Mouse (Mus musculus): ENCODE results near the gene Stx8. TPM values are rescaled to one million over a fixed set of nuclear protein-coding genes. Genes with fewer than 3 reads are reported as not detected.
A peak's percentile ranks its signal among the peaks of the same experiment; 100 is the strongest.

The Stx8 gene
- polyA plus RNA-seq, 1 experiment from 2014 or later: 51.7 TPM

DNA sequence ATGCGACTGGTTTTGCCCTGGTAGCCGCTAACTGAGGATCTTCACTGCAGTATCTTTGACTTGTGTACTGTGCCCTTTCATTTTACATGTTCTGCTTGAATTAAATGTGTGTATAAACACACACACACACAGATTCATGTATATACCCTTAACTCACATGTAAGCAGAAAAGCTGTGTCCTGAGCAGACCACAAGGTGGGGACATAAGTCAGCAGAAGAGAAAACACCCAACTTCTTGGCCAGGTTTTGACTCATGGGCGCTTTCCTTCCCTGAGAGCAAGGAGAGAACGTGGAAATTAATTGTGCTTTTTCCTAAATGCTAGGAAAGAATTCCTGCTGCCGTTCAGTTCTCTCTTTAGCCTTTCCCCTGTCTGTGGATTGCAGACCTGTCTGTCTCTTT, 33.6 kb downstream of the Stx8 start:
- Histone ChIP-seq H3K36me3 (ENCODE audit: control insufficient read depth, insufficient read depth, low read length) (no peaks in the 10 kb centered on the region), H3K4me1 (ENCODE audit: control insufficient read depth, insufficient read depth, low read length) (no peaks in the 10 kb centered on the region), H3K27ac (ENCODE audit: low read depth, low read length) (no peak overlapping the region), H3K4me3 (ENCODE audit: low read length) (no peak overlapping the region), H3K9ac (ENCODE audit: low read depth, low read length) (no peak overlapping the region), H3K9me3 (ENCODE audit: control insufficient read depth, low read length) (no peaks in the 10 kb centered on the region), H3K4me2 (replicated peaks; ENCODE audit: low read depth, low read length) (no peak overlapping the region), H3K27me3 (ENCODE audit: control insufficient read depth, insufficient read depth, low read length) (no peaks in the 10 kb centered on the region)
- WGBS: 64% methylated on average over 5 of the region's 5 CpGs
- ATAC-seq (ENCODE audit: low FRiP score, low TSS enrichment): no peak

GRCm38 (mm10) chr11:68004191-68004590, 38.2 kb downstream of the Stx8 start:
- H3K9ac ChIP-seq (ENCODE audit: low read depth, low read length): no peak overlapping the region
- H3K4me3 ChIP-seq (ENCODE audit: low read length): no peak overlapping the region
- ATAC-seq (ENCODE audit: low FRiP score, low TSS enrichment): no peak
- no peaks in the 10 kb centered on the region for H3K36me3 ChIP-seq (ENCODE audit: control insufficient read depth, insufficient read depth, low read length)
- H3K4me2 ChIP-seq (replicated peaks; ENCODE audit: low read depth, low read length): no peak overlapping the region
- no peak overlapping the region for H3K27ac ChIP-seq (ENCODE audit: low read depth, low read length)
- no peaks in the 10 kb centered on the region for H3K27me3 ChIP-seq (ENCODE audit: control insufficient read depth, insufficient read depth, low read length)
- peaks cover 3% of the 10 kb centered on the region for H3K4me1 ChIP-seq (ENCODE audit: control insufficient read depth, insufficient read depth, low read length)
- WGBS: 21% methylated on average over 6 of the region's 6 CpGs
- no peaks in the 10 kb centered on the region for H3K9me3 ChIP-seq (ENCODE audit: control insufficient read depth, low read length)

GRCm38 (mm10) chr11:68006216-68006789, 40.3 kb downstream of the Stx8 start:
- Histone ChIP-seq H3K4me3 (ENCODE audit: low read length) (no peak overlapping the region), H3K9me3 (ENCODE audit: control insufficient read depth, low read length) (no peaks in the 10 kb centered on the region), H3K27ac (ENCODE audit: low read depth, low read length) (peak overlapping the region; percentile 30; the same call in 1 of the 2 replicates), H3K9ac (ENCODE audit: low read depth, low read length) (no peak overlapping the region), H3K4me1 (ENCODE audit: control insufficient read depth, insufficient read depth, low read length) (peaks cover 3% of the 10 kb centered on the region), H3K27me3 (ENCODE audit: control insufficient read depth, insufficient read depth, low read length) (no peaks in the 10 kb centered on the region), H3K4me2 (replicated peaks; ENCODE audit: low read depth, low read length) (no peak overlapping the region), H3K36me3 (ENCODE audit: control insufficient read depth, insufficient read depth, low read length) (no peaks in the 10 kb centered on the region)
- ATAC-seq (ENCODE audit: low FRiP score, low TSS enrichment): no peak
- 23% methylated on average over 8 of the region's 8 CpGs for WGBS

DNA sequence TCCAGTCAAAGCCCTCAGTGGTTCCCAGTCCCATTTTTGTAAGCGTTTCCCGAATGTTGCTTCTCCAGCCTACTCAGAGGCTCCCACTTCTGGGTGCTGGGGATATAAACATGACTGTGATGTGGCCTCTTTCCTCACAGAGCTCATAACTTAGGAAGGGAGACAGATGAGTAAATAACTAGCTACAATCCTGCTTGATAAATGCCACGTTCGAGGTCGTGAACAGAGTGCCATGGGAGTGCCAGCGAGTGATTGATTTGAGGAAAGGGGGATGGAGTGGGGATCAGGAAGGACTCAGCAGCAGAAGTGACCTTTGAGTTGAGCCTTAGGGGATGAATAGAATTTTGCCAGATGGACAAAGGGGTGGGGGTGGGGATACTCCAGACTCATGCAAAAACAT, 41.7 kb downstream of the Stx8 start:
- peak; percentile 48; the same call in 1 of the 2 replicates for ATAC-seq (ENCODE audit: low FRiP score, low TSS enrichment)
- Histone ChIP-seq H3K36me3 (ENCODE audit: control insufficient read depth, insufficient read depth, low read length) (no peaks in the 10 kb centered on the region), H3K4me1 (ENCODE audit: control insufficient read depth, insufficient read depth, low read length) (peaks cover 3% of the 10 kb centered on the region), H3K9ac (ENCODE audit: low read depth, low read length) (no peak overlapping the region), H3K27ac (ENCODE audit: low read depth, low read length) (no peak overlapping the region; the same call in 1 of the 2 replicates), H3K9me3 (ENCODE audit: control insufficient read depth, low read length) (no peaks in the 10 kb centered on the region), H3K4me2 (replicated peaks; ENCODE audit: low read depth, low read length) (no peak overlapping the region), H3K4me3 (ENCODE audit: low read length) (no peak overlapping the region), H3K27me3 (ENCODE audit: control insufficient read depth, insufficient read depth, low read length) (no peaks in the 10 kb centered on the region)
- 32% methylated on average over 6 of the region's 6 CpGs for WGBS

GRCm38 (mm10) chr11:68009377-68009776, 43.4 kb downstream of the Stx8 start:
- Histone ChIP-seq H3K36me3 (ENCODE audit: control insufficient read depth, insufficient read depth, low read length) (no peaks in the 10 kb centered on the region), H3K9ac (ENCODE audit: low read depth, low read length) (no peak overlapping the region), H3K27me3 (ENCODE audit: control insufficient read depth, insufficient read depth, low read length) (no peaks in the 10 kb centered on the region), H3K4me3 (ENCODE audit: low read length) (no peak overlapping the region), H3K9me3 (ENCODE audit: control insufficient read depth, low read length) (no peaks in the 10 kb centered on the region), H3K4me2 (replicated peaks; ENCODE audit: low read depth, low read length) (no peak overlapping the region), H3K4me1 (ENCODE audit: control insufficient read depth, insufficient read depth, low read length) (peaks cover 3% of the 10 kb centered on the region), H3K27ac (ENCODE audit: low read depth, low read length) (no peak overlapping the region)
- WGBS: 74% methylated on average over 5 of the region's 5 CpGs
- ATAC-seq (ENCODE audit: low FRiP score, low TSS enrichment): no peak

DNA sequence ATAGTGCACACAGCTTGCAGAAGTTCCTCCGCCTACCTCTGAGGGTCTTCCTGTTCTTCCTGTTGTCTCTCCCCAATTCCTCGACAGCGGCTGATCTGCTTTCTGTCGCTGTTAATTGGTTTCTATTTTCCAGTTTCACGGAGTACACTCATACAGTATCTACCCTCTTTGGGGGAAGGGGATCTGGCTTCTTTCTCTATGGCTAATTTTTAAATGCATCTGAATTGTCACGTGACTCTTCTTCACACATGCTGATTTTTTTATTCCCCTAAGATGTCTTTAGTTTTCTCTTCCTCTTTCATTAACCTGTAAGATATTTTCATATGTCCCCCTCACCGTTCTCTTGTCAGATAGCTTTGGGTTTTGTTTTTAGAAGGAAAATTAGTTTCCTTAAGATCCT, 46.2 kb downstream of the Stx8 start:
- H3K27ac ChIP-seq (ENCODE audit: low read depth, low read length): no peak overlapping the region
- H3K9me3 ChIP-seq (ENCODE audit: control insufficient read depth, low read length): no peaks in the 10 kb centered on the region
- H3K27me3 ChIP-seq (ENCODE audit: control insufficient read depth, insufficient read depth, low read length): no peaks in the 10 kb centered on the region
- no peak overlapping the region for H3K4me2 ChIP-seq (replicated peaks; ENCODE audit: low read depth, low read length)
- H3K36me3 ChIP-seq (ENCODE audit: control insufficient read depth, insufficient read depth, low read length): no peaks in the 10 kb centered on the region
- H3K9ac ChIP-seq (ENCODE audit: low read depth, low read length): no peak overlapping the region
- H3K4me3 ChIP-seq (ENCODE audit: low read length): no peak overlapping the region
- H3K4me1 ChIP-seq (ENCODE audit: control insufficient read depth, insufficient read depth, low read length): no peaks in the 10 kb centered on the region
- 85% methylated on average over 7 of the region's 7 CpGs for WGBS
- no peak for ATAC-seq (ENCODE audit: low FRiP score, low TSS enrichment)

DNA sequence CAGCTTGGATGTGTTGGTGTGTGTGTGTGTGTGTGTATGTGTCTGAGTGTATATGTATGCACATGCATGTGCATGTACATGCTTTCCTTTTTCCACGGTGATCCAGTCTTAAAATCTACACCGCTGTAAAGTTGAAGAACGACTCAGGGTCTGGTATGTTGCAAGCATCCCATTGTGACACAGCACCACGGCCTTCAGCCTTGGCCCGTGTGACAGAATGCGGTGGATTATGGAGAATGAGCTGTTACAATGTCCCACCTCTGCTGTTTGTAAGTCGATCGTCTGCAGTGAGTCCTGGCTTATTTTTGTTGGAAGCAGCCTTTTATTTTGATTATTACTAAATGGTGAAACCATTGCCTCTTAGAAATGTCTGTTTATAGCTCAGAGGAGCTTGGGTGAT, 52.2 kb downstream of the Stx8 start:
- ATAC-seq (ENCODE audit: low FRiP score, low TSS enrichment): no peak
- H3K27ac ChIP-seq (ENCODE audit: low read depth, low read length): peak overlapping the region; percentile 8; the same call in 1 of the 2 replicates
- H3K4me2 ChIP-seq (replicated peaks; ENCODE audit: low read depth, low read length): no peak overlapping the region
- WGBS: 64% methylated on average over 8 of the region's 8 CpGs
- no peak overlapping the region for H3K4me3 ChIP-seq (ENCODE audit: low read length)
- H3K4me1 ChIP-seq (ENCODE audit: control insufficient read depth, insufficient read depth, low read length): 0 out of 2 replicates have a peak, but pooled peaks cover 11% of the 10 kb centered on the region
- no peaks in the 10 kb centered on the region for H3K36me3 ChIP-seq (ENCODE audit: control insufficient read depth, insufficient read depth, low read length)
- no peaks in the 10 kb centered on the region for H3K27me3 ChIP-seq (ENCODE audit: control insufficient read depth, insufficient read depth, low read length)
- no peaks in the 10 kb centered on the region for H3K9me3 ChIP-seq (ENCODE audit: control insufficient read depth, low read length)
- H3K9ac ChIP-seq (ENCODE audit: low read depth, low read length): no peak overlapping the region

- Histone ChIP-seq H3K27me3 (ENCODE audit: control insufficient read depth, insufficient read depth, low read length) (no peaks in the 10 kb centered on the region), H3K36me3 (ENCODE audit: control insufficient read depth, insufficient read depth, low read length) (no peaks in the 10 kb centered on the region), H3K9ac (ENCODE audit: low read depth, low read length) (no peak overlapping the region; the same call in 1 of the 2 replicates), H3K4me2 (replicated peaks; ENCODE audit: low read depth, low read length) (no peak overlapping the region), H3K9me3 (ENCODE audit: control insufficient read depth, low read length) (no peaks in the 10 kb centered on the region), H3K4me3 (ENCODE audit: low read length) (no peak overlapping the region), H3K27ac (ENCODE audit: low read depth, low read length) (peak overlapping the region; percentile 55; the same call in 1 of the 2 replicates), H3K4me1 (ENCODE audit: control insufficient read depth, insufficient read depth, low read length) (peaks cover 17% of the 10 kb centered on the region; the same call in 1 of the 2 replicates)
- no peak for ATAC-seq (ENCODE audit: low FRiP score, low TSS enrichment)
- WGBS: 64% methylated on average over 11 of the region's 11 CpGs
Measured at GRCm38 (mm10) chr11:68019156-68019555, 53.2 kb downstream of the Stx8 start.

GRCm38 (mm10) chr11:68021976-68022375, 56.0 kb downstream of the Stx8 start:
- Histone ChIP-seq H3K27me3 (ENCODE audit: control insufficient read depth, insufficient read depth, low read length) (no peaks in the 10 kb centered on the region), H3K4me1 (ENCODE audit: control insufficient read depth, insufficient read depth, low read length) (peaks cover 17% of the 10 kb centered on the region; the same call in 1 of the 2 replicates), H3K36me3 (ENCODE audit: control insufficient read depth, insufficient read depth, low read length) (no peaks in the 10 kb centered on the region), H3K9me3 (ENCODE audit: control insufficient read depth, low read length) (no peaks in the 10 kb centered on the region), H3K27ac (ENCODE audit: low read depth, low read length) (no peak overlapping the region), H3K4me3 (ENCODE audit: low read length) (no peak overlapping the region), H3K4me2 (replicated peaks; ENCODE audit: low read depth, low read length) (no peak overlapping the region), H3K9ac (ENCODE audit: low read depth, low read length) (no peak overlapping the region)
- no peak for ATAC-seq (ENCODE audit: low FRiP score, low TSS enrichment)
- 90% methylated on average over 7 of the region's 7 CpGs for WGBS
